Mouse (Mus musculus) liver, embryonic 15.5 days (tissue): ENCODE results near the gene Dcaf4. TPM values are rescaled to one million over a fixed set of nuclear protein-coding genes. Genes with fewer than 3 reads are reported as not detected.

Experiments used
- ATAC-seq: fragments of 200-750 bp; cut with Nextera tagmentation; 2 replicates; pipeline ENCODE4 v1.8.0; 2017; ENCODE audit warnings: moderate number of reproducible peaks, mild to moderate bottlenecking, moderate library complexity; ENCODE audit not compliant: insufficient read depth
- H3K27ac ChIP-seq: fragments of 300-500 bp; sonication (generic); replicated peaks from 2 replicates; pipeline ENCODE4 v1.5.1; 2015; ENCODE audit warnings: mild to moderate bottlenecking, inconsistent platforms
- H3K27me3 ChIP-seq: fragments of 300-500 bp; sonication (generic); 2 replicates; pipeline ENCODE4 v1.6.1; 2015; ENCODE audit warnings: mild to moderate bottlenecking, inconsistent platforms
- H3K36me3 ChIP-seq: fragments of 300-500 bp; sonication (generic); replicated peaks from 2 replicates; pipeline ENCODE4 v1.6.1; 2015; ENCODE audit warnings: moderate library complexity, mild to moderate bottlenecking, inconsistent platforms
- H3K4me1 ChIP-seq: fragments of 300-500 bp; sonication (generic); replicated peaks from 2 replicates; pipeline ENCODE4 v1.6.1; 2015; ENCODE audit warnings: inconsistent platforms
- H3K4me2 ChIP-seq: fragments of 300-500 bp; sonication (generic); 2 replicates; pipeline ENCODE4 v1.6.1; 2015; ENCODE audit warnings: moderate library complexity, mild to moderate bottlenecking, inconsistent platforms
- H3K4me3 ChIP-seq: fragments of 300-500 bp; sonication (generic); replicated peaks from 2 replicates; pipeline ENCODE4 v1.5.1; 2015; ENCODE audit warnings: mild to moderate bottlenecking, inconsistent platforms
- H3K9ac ChIP-seq: fragments of 300-500 bp; sonication (generic); 2 replicates; pipeline ENCODE4 v1.6.1; 2015; ENCODE audit warnings: moderate library complexity, mild to moderate bottlenecking, inconsistent platforms
- H3K9me3 ChIP-seq: fragments of 300-500 bp; sonication (generic); replicated peaks from 2 replicates; pipeline ENCODE4 v1.6.1; 2016; ENCODE audit warnings: inconsistent platforms
- WGBS: fragments of 180-500 bp; shearing (Covaris S2); methylation state at CpG from one replicate; pipeline ENCODE4 v1.1.7; 2015; ENCODE audit warnings: mixed read lengths; ENCODE audit not compliant: insufficient replicate concordance; 5-methylcytosine and 5-hydroxymethylcytosine counted together
- polyA plus RNA-seq: library from polyadenylated mRNA; unstranded; fragments of >200 nt; fragmentation: Nextera tagmentation; extraction: Ambion mirVana; gene quantifications from 2 replicates; pipeline ENCODE4 v1.2.1, GENCODE M21; 2015

Dcaf4 gene
- polyA plus RNA-seq, 1 experiment from 2014 or later = 11.9 TPM

- WGBS = 59% methylated on average over 4 of the region's 4 CpGs
- Histone ChIP-seq H3K4me1 (peaks cover 17% of the 10 kb centered on the region), H3K4me3 (no peak overlapping the region), H3K4me2 (no peak overlapping the region), H3K9ac (no peak overlapping the region), H3K9me3 (peaks cover 2% of the 10 kb centered on the region; the same call in 1 of the 2 replicates), H3K36me3 (no peaks in the 10 kb centered on the region), H3K27ac (no peak overlapping the region), H3K27me3 (peaks cover 20% of the 10 kb centered on the region; the same call in 1 of the 2 replicates)
- no peak for ATAC-seq
Measured at GRCm38 (mm10) chr12:83496336-83496735, 23.9 kb upstream of the Dcaf4 start.

GRCm38 (mm10) chr12:83496736-83497135 is 23.5 kb upstream of the Dcaf4 start:
- Histone ChIP-seq H3K27ac (no peak overlapping the region), H3K4me2 (no peak overlapping the region), H3K9me3 (no peaks in the 10 kb centered on the region), H3K36me3 (no peaks in the 10 kb centered on the region), H3K4me3 (no peak overlapping the region), H3K9ac (no peak overlapping the region), H3K4me1 (peaks cover 17% of the 10 kb centered on the region), H3K27me3 (peaks cover 20% of the 10 kb centered on the region; the same call in 1 of the 2 replicates)
- WGBS = 48% methylated on average over 6 of the region's 6 CpGs
- ATAC-seq = no peak

DNA sequence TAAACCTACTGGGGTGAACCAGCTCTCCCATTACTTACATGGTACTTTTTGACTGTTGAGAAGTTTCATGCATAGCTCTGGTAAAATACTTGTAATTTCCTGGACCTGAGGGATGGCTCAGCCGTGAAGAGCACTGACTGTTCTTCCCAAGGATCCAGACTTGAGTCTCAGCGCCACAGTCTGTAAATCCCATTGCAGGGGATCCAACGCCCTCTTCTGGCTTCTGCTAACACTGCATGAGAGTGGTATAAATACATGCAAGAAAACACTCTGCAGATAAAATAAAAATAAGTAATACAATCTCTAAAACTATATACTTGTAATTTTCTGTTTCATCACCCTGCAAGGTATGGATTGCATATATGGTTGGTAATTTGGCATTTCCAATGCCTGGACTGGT is 22.3 kb upstream of the Dcaf4 start:
- Histone ChIP-seq H3K9me3 (no peaks in the 10 kb centered on the region), H3K27me3 (peaks cover 18% of the 10 kb centered on the region; the same call in 1 of the 2 replicates), H3K4me3 (no peak overlapping the region), H3K4me2 (no peak overlapping the region), H3K27ac (no peak overlapping the region), H3K4me1 (peaks cover 17% of the 10 kb centered on the region), H3K9ac (no peak overlapping the region), H3K36me3 (no peaks in the 10 kb centered on the region)
- ATAC-seq = no peak
- WGBS = 53% methylated on average over 3 of the region's 3 CpGs

DNA sequence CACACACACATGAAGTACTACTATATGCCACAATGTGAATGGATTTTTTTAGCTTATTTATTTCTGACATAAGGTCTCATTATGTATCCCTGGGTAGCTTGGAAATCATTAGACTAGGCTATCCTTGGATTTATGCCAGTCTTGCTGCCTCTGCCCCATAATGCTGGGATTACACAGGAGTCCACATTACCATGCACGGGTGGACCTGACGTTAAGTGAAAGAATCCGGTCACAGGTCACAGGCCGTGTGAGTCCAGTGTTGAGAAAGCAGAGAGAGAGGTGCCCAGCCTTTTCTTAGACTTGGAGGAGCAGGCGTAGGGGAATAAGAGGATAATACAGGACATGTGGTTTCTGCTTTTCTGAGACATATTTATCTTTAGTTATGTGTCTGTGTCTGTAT is 21.0 kb upstream of the Dcaf4 start:
- Histone ChIP-seq H3K4me1 (peaks cover 17% of the 10 kb centered on the region), H3K4me3 (no peak overlapping the region), H3K4me2 (no peak overlapping the region), H3K27ac (no peak overlapping the region), H3K9me3 (no peaks in the 10 kb centered on the region), H3K27me3 (peaks cover 8% of the 10 kb centered on the region; the same call in 1 of the 2 replicates), H3K9ac (no peak overlapping the region), H3K36me3 (no peaks in the 10 kb centered on the region)
- WGBS = 71% methylated on average over 5 of the region's 5 CpGs
- no peak for ATAC-seq

DNA sequence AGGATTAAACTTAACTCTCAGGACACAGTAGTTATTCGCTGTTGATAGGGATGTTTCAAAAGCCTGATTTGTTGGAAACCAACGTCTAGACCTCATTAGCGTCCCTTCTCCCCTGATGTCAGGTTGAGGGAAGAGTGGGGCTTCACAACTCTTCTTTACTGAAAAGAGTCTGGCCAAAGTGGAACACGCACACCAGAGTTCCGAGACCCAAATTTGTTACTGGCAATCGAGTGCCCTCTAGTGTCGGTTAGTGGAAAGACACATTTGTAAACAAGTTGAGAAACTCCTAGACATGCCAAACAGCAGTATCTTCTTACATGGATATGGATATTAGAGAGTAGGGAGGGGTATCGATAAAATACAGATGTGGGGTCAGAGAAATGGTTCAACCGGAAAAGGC is 18.1 kb upstream of the Dcaf4 start:
- no peak overlapping the region for H3K4me3 ChIP-seq
- no peak overlapping the region for H3K27ac ChIP-seq
- H3K4me2 ChIP-seq = peak overlapping the region; percentile 35; the same call in 1 of the 2 replicates
- H3K9me3 ChIP-seq = no peaks in the 10 kb centered on the region
- H3K27me3 ChIP-seq = peaks cover 7% of the 10 kb centered on the region; the same call in 1 of the 2 replicates
- H3K4me1 ChIP-seq = no peaks in the 10 kb centered on the region
- no peaks in the 10 kb centered on the region for H3K36me3 ChIP-seq
- no peak overlapping the region for H3K9ac ChIP-seq
- no peak for ATAC-seq
- 5% methylated on average over 9 of the region's 9 CpGs for WGBS

DNA sequence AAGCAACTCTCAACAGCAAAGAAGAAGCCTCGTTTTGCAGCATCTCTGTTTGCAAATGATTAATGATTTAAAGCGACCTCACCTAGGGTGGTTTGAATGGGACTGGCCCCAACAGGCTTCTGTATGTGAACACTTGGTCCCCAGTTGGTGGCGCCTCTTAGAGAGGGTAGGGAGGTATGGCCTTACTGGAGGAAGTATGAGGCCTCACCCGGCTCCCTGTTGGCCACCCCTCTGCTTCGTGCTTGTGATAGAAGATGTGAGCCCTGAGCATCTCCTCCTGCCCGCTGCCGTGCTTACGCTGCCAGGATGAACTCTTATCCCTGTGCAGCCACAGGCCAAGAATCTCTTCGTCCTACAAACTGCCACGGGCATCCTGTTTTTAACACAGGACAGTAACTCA is 13.7 kb upstream of the Dcaf4 start:
- ATAC-seq = no peak
- Histone ChIP-seq H3K4me3 (no peak overlapping the region), H3K27ac (no peak overlapping the region), H3K36me3 (no peaks in the 10 kb centered on the region), H3K9me3 (no peaks in the 10 kb centered on the region), H3K4me2 (no peak overlapping the region), H3K27me3 (peaks cover 3% of the 10 kb centered on the region; the same call in 1 of the 2 replicates), H3K9ac (no peak overlapping the region), H3K4me1 (0 out of 2 replicates have a peak, but pooled peaks cover 2% of the 10 kb centered on the region)
- WGBS = 66% methylated on average over 10 of the region's 10 CpGs

GRCm38 (mm10) chr12:83510586-83510985 is 9.7 kb upstream of the Dcaf4 start:
- ATAC-seq = no peak
- 70% methylated on average over 5 of the region's 5 CpGs for WGBS
- no peak overlapping the region for H3K9ac ChIP-seq
- H3K27me3 ChIP-seq = no peaks in the 10 kb centered on the region
- H3K4me3 ChIP-seq = no peak overlapping the region
- H3K9me3 ChIP-seq = no peaks in the 10 kb centered on the region
- no peaks in the 10 kb centered on the region for H3K36me3 ChIP-seq
- H3K4me2 ChIP-seq = no peak overlapping the region
- peaks cover 9% of the 10 kb centered on the region; the same call in 1 of the 2 replicates for H3K4me1 ChIP-seq
- no peak overlapping the region for H3K27ac ChIP-seq

DNA sequence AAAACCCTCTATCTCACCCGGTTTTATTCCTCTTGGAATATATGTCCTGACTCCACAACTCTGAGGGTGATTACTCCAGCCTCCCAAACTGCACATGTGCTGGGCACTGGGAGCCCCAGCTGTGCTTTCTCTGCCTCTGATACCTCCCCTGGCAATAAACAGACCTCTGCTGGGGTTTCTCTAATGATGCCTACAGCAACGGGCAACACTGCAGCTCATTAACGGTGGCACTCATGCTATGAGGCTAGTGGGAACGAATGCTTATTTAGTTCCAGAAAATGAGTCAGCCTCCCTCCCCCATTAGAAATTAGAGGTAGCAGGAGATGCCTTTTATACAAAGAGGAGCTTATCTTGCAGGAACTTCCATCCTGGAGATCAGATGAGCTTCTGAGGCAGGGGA is 7.5 kb upstream of the Dcaf4 start:
- no peak overlapping the region for H3K4me3 ChIP-seq
- H3K36me3 ChIP-seq = no peaks in the 10 kb centered on the region
- H3K4me2 ChIP-seq = no peak overlapping the region
- no peak overlapping the region for H3K9ac ChIP-seq
- H3K27me3 ChIP-seq = no peaks in the 10 kb centered on the region
- no peak overlapping the region for H3K27ac ChIP-seq
- 25% methylated on average over 4 of the region's 4 CpGs for WGBS
- peaks cover 22% of the 10 kb centered on the region for H3K4me1 ChIP-seq
- no peak for ATAC-seq
- no peaks in the 10 kb centered on the region for H3K9me3 ChIP-seq

DNA sequence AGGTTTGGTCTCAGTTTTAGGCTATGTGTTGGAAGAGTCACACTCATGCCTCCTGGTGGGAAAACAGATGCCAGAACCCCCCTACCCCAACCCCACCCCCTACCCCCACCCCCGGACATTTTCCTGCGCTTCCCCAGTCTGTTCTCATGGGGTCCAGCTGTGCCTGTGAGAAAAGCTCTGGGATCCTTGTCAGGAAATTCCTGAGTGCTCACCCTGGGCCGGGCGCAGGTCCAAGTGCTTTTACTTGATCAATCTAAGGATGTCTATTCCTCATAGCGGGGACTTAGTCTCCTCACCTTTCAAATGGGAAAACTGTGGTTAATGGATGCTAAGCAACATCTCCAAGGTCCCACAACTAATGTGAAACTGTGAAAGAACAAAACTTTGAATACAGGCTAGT is 7.1 kb upstream of the Dcaf4 start:
- H3K4me2 ChIP-seq = no peak overlapping the region
- no peak for ATAC-seq
- no peak overlapping the region for H3K9ac ChIP-seq
- no peaks in the 10 kb centered on the region for H3K9me3 ChIP-seq
- no peak overlapping the region for H3K27ac ChIP-seq
- no peaks in the 10 kb centered on the region for H3K36me3 ChIP-seq
- peaks cover 24% of the 10 kb centered on the region for H3K4me1 ChIP-seq
- no peak overlapping the region for H3K4me3 ChIP-seq
- 50% methylated on average over 5 of the region's 5 CpGs for WGBS
- no peaks in the 10 kb centered on the region for H3K27me3 ChIP-seq

- peaks cover 24% of the 10 kb centered on the region for H3K4me1 ChIP-seq
- H3K27me3 ChIP-seq = no peaks in the 10 kb centered on the region
- 65% methylated on average over 4 of the region's 4 CpGs for WGBS
- ATAC-seq = no peak
- H3K4me2 ChIP-seq = no peak overlapping the region
- no peak overlapping the region for H3K27ac ChIP-seq
- no peak overlapping the region for H3K9ac ChIP-seq
- H3K4me3 ChIP-seq = no peak overlapping the region
- H3K9me3 ChIP-seq = no peaks in the 10 kb centered on the region
- no peaks in the 10 kb centered on the region for H3K36me3 ChIP-seq
Measured at GRCm38 (mm10) chr12:83514216-83514615, 6.0 kb upstream of the Dcaf4 start.

GRCm38 (mm10) chr12:83517580-83517979 is 2.7 kb upstream of the Dcaf4 start:
- Histone ChIP-seq H3K4me2 (no peak overlapping the region), H3K4me1 (peaks cover 48% of the 10 kb centered on the region), H3K36me3 (no peaks in the 10 kb centered on the region), H3K4me3 (no peak overlapping the region), H3K27ac (no peak overlapping the region), H3K9me3 (no peaks in the 10 kb centered on the region), H3K9ac (no peak overlapping the region), H3K27me3 (no peaks in the 10 kb centered on the region)
- no peak for ATAC-seq
- WGBS = 22% methylated on average over 3 of the region's 3 CpGs

DNA sequence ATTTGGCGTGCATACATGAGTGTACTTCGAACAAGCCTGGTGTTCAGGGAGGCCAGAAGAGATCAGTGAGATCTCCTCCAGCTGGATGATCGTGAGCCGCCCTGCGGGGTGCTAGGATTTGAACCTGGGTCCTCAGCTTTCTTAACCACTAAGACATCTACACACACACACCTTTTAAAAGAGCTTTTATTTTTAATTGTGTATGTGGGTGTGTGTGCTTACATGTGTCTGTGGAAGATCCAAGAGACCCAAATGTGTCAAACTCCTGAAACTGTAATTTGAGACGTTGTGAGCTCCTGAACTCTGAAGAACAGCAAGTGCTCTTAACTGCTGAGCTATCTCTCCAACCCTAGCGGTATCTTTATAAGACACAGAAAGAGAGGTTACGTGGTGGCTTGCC is 817 bp downstream of the Dcaf4 start:
- 23% methylated on average over 8 of the region's 8 CpGs for WGBS
- no peaks in the 10 kb centered on the region for H3K9me3 ChIP-seq
- ATAC-seq = no peak
- H3K27ac ChIP-seq = peak overlapping the region; percentile 83
- H3K27me3 ChIP-seq = no peaks in the 10 kb centered on the region
- peak overlapping the region; percentile 74 for H3K4me3 ChIP-seq
- H3K4me2 ChIP-seq = peak overlapping the region; percentile 86
- peak overlapping the region; percentile 62; the same call in 1 of the 2 replicates for H3K9ac ChIP-seq
- H3K4me1 ChIP-seq = peaks cover 63% of the 10 kb centered on the region
- H3K36me3 ChIP-seq = no peaks in the 10 kb centered on the region
